Mouse (Mus musculus): ENCODE measurements around the gene Osbpl2.

Gene Osbpl2

DNA sequence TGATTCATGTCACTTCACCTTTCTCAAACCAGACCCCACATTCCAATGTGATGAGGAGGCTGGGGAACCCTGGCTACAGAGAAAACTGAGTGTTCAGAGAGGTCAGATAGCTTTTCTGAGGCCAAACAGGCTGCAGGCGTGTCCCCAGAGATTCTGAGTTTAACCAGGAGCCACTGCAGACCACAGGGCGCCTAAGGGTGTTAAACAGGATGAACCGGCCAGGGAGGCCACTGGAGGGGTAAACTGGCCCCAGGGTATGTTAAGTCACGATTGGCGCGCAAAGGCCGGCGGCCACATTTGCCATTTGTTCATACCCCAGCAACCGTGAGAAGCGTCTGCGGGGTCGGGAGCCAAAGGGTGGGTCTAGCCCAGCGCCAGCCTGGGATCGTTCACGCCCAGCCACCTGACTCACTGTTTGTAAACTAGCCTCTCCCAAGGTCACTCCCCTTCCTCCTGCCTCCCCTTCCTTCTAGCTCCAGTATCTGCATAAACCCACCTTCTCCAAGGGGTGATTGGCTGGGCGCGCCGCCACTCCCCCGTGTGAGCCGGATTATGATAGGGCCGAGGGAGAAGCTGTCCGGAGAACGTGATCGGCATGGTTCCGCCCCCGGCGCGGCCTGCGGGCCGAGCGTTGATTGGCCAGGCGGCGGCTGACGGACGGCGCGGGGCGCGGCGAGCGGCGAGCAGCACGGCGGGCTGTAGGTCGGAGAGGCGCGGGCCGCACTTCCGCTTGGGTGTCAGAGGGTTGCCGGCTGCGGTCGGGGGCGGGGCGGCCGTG, at the start of gene Osbpl2:
Gene Osbpl2, plus strand, starts transcription at position 646 of the 778 bp plus-strand sequence.
- DNase-seq (ENCODE audit: low spot score): peak; percentile 97

DNA sequence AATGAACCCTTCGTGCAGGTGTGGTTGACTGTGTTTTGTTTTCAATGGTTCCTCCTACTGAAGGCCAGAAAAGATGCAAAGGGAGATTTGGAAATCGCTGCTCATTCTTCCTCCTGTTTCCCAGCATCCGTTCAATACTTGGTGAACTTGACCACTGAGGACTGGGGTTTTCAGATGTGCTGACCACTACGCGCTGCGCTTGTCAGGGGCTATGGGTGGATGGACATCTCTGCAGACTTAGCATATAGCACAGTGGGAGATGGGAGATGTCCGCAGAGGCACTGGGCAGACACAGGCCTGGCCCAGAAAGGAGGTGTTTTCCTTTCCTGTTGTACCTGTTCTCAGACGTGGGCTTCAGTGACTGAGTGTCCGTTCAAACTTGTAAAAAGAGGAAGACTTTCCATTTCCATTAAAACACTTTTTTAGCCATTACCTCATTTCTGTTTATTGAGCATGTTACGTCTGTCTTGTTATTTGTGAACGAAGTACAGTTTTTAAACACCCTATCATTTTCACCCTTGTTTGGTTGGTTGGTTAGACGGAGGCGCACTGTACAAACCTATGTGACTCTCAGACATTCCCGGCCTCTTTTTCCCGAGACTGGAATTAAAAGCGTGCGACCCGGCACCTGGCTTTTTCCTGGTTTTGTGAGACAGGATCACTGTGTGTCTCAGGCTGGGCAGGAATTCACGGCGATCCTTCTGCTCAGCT, 49.2 kb upstream of the Osbpl2 start:
- no peak for DNase-seq (ENCODE audit: low spot score)

- peak; percentile 89 for DNase-seq (ENCODE audit: low spot score)
Measured at GRCm38 (mm10) chr2:180070481-180071453, 48.3 kb upstream of the Osbpl2 start, which contains the start of gene Mtg2. Gene Mtg2, plus strand, starts transcription at chr2:180070588.

DNA sequence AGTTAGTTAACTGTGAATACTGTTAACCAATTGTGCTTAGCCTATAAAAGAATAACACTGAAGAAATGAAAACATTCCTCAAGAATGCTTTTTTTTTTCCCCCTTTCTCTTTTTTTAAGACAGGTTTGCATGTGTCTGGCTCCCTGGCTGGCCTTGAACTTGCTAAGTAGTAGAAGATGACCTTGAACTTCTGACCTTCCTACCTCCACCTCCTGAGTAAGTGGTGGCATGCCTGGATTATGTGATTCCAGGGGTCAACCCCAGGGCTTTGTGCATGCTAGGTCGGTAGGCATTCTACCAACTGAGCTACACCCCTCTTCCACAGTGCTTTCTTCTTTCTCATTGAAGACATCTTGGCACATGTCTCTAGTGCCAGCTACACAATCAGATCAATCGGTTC, 47.4 kb upstream of the Osbpl2 start:
- no peak for DNase-seq (ENCODE audit: low spot score)

GRCm38 (mm10) chr2:180072886-180073285, 46.2 kb upstream of the Osbpl2 start:
- no peak for DNase-seq (ENCODE audit: low spot score)

DNA sequence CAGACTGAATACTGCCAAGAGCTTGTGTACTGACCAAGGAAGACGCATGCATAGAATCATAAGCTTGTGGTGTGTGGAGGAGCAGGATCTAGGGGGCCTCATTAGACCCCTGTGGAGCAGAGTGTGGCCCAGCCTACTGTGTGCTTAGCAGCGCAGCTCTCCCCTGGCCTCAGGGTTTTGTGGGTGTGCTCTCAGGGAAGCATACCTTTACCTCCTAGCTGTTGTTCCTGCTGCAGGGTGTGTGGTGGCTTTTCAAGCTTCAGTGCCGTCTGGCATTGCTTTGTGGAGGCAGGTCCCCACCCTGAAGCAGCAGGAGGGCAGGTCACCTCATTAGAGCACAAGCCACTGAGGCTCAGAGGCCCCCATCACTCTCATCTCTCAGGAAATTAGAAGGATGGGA, 41.5 kb upstream of the Osbpl2 start:
- DNase-seq (ENCODE audit: low spot score): no peak

GRCm38 (mm10) chr2:180080680-180081079, 38.4 kb upstream of the Osbpl2 start:
- DNase-seq (ENCODE audit: low spot score): no peak

GRCm38 (mm10) chr2:180083063-180083462, 36.0 kb upstream of the Osbpl2 start:
- no peak for DNase-seq (ENCODE audit: low spot score)

DNA sequence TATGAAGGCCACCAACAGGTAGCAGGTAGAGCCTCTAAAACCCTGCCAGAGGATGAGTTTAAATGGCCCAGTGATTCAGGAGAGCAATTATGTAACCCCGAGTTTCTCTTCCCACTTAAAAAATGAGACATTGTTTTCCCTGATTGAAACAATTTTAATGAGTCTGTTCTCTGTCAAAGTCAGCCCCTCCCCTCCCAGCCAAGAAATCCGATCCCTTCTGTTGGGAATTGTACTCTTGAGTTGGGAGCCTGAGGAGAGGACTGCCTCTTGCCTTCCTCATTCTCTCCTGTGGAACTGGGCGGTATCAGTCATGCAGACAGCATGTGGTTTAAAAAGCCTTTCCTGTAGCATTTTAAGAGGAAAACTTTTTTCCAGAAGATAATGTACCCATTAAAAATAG, 34.5 kb upstream of the Osbpl2 start:
- no peak for DNase-seq (ENCODE audit: low spot score)

GRCm38 (mm10) chr2:180085926-180086636, 33.0 kb upstream of the Osbpl2 start:
- DNase-seq (ENCODE audit: low spot score): no peak

- DNase-seq (ENCODE audit: low spot score): no peak
Measured at GRCm38 (mm10) chr2:180086637-180087027, 32.5 kb upstream of the Osbpl2 start.

GRCm38 (mm10) chr2:180087472-180087871, 31.6 kb upstream of the Osbpl2 start:
- no peak for DNase-seq (ENCODE audit: low spot score)

DNA sequence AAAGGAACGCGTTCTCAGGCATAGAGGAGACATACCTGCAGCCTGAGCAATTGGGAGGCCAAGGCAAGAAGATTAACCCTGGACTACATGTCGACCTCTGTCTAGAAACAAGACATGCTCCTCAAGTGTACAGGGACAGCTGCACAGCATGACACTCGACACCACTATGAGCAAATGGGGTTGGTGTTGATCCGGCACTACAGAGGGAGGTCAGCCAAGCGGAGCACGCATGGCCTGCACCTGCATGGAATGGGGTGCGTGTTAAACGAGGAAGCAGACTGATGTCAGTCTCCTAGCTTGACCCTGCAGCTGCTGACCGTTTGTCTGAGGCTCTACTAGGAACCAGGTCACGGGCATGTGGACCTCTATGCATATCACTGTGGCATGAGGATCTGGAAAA, 28.8 kb upstream of the Osbpl2 start:
- no peak for DNase-seq (ENCODE audit: low spot score)

- no peak for DNase-seq (ENCODE audit: low spot score)
Measured at GRCm38 (mm10) chr2:180095711-180096110, 23.4 kb upstream of the Osbpl2 start.

DNA sequence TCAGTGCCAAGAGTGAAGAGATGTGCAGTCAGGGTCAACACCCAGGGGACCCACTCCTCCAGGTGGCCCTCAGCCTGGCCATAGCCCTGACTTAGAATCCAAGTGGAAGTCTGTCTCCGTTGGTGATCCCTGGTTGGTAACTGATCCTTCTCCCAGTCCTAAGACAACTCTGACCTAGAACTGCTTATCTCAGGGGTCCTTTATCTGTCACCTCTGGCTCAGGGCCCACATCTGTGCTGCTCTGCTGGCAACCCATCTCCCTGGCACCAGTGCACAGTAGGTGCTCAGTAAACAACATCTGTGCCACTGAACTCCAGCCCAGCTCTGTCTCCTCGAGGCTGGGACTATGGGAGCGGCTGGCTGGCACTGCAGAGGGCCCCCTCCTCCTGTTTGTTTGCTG, 21.5 kb upstream of the Osbpl2 start:
- no peak for DNase-seq (ENCODE audit: low spot score)

DNA sequence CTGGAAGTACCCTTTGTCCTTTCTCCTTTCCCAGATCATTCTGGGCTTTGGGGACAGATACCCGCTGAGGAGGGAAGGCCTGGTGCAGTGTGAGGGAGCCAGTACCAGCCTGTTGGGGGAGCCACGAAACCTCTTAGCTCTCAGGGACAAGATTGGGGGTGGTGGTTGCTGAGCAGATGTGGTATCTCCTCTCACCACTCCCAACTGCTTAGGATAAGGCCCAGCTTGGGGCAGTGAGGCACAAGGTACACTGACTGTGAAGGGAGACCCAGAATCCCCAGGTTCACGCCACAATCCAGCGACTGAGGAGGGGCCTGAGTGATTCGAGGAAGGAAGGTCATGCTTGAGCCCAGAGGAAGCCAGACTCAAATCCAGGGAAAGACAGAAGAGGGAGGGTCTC, 20.9 kb upstream of the Osbpl2 start:
- DNase-seq (ENCODE audit: low spot score): peak; percentile 18

GRCm38 (mm10) chr2:180099529-180099928, 19.6 kb upstream of the Osbpl2 start:
- DNase-seq (ENCODE audit: low spot score): no peak

- DNase-seq (ENCODE audit: low spot score): no peak
Measured at GRCm38 (mm10) chr2:180103151-180103977, 15.7 kb upstream of the Osbpl2 start.

DNA sequence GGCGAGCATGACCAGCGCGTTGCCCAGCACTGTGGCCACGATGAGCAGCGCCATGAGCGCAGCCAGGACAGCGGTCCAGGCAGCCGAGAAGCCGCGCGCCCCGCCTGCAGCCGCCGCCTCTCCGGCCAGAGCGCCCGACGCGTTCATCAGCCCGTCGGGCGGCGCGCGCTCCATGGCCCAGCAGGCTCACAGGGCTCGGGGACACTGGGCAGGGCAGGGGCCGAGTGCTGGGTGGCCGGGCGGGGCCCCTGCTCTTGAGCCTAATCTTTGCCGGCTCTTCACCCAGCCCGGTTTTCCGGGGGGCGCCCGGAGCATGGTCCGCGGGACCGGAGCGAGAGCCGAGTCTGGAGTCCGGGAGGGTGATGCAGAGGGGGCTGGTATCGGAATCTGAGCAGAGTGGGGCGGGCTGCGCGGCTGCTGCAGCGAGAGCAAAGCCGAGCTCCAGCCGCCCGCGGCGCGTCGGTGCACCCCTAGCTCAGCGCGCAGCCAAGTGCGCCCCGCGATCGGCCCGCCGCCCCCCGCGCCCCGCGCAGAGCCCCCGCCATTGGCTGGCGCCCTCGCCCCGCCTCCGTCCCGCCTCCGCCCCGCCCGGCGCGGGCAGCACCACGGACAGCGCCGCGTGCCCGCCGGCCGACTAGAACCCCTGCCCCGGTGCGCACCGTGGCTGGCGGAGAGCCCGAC, 15.0 kb upstream of the Osbpl2 start, which contains the start of gene Hrh3:
Gene Hrh3, minus strand, starts transcription at position 511 of the 681 bp plus-strand sequence.
- DNase-seq (ENCODE audit: low spot score): peak; percentile 35
